Mouse (Mus musculus): ENCODE results near the gene N4bp3. TPM values are rescaled to one million over a fixed set of nuclear protein-coding genes. Genes with fewer than 3 reads are reported as not detected.

The N4bp3 gene
- polyA plus RNA-seq, 1 experiment from 2014 or later, result 2.4 TPM

DNA sequence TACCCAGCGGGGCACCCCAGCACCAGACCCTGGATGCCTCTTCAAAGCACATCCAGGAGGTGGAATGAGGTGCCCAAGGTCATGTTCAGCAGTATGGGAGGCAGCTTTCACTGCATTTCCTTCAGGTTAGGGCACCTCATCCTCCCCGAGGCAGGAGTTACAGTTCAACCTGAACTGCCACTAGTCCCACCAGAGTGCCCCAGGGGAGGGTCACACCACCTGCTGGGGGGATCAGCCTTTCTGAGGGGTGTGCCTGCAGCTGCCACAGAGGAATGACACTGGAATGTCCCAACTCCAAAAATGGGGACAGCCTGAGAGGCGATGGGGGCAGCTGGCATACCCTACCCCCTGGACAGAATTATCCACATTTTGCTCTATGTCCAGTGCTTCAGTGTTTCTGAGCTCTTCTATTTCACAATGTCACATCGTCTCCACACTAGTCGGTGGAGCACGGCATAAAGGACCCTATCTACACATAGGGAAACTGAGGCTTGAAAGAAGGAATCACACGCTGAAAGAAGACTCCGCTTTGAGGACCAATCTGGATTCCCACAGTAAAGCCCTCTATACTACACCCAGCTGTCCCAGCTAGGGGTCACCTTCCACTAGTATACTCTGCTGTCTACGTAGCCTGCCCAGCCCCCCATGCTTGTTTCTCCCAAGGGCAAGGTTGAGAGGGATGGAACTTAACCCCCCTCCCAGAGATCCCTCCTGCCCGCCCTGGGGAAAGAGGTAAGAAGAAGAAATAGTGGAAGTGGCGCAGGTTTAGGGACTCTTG, 1.3 kb downstream of the N4bp3 start:
- TF ChIP-seq EP300 (IDR thresholded peaks at IDR 0.05; ENCODE audit: low read depth) (no peak), CTCF (IDR thresholded peaks at IDR 0.05; ENCODE audit: low read depth) (no peak)
- H3K4me3 ChIP-seq (ENCODE audit: low read depth, low read length), result peak overlapping the region; percentile 59
- peaks cover 4% of the 10 kb centered on the region; the same call in 1 of the 2 replicates for H3K36me3 ChIP-seq (replicated peaks; ENCODE audit: insufficient read depth, low read length)
- H3K27ac ChIP-seq (ENCODE audit: low read depth), result peak overlapping the region; percentile 16; the same call in 1 of the 2 replicates
- peak overlapping the region; percentile 80 for H3K4me2 ChIP-seq (ENCODE audit: low read depth, low read length)
- peaks cover 11% of the 10 kb centered on the region for H3K27me3 ChIP-seq (ENCODE audit: insufficient read depth, low read length)
- peak overlapping the region; percentile 67; the same call in 1 of the 2 replicates for H3K9ac ChIP-seq (replicated peaks)
- no peak for DNase-seq
- H3K9me3 ChIP-seq (ENCODE audit: low read length), result no peaks in the 10 kb centered on the region
- H3K4me1 ChIP-seq (ENCODE audit: insufficient read depth), result peaks cover 20% of the 10 kb centered on the region
- WGBS (ENCODE audit: insufficient replicate concordance), result 36% methylated on average over 11 of the region's 11 CpGs
- no peak for ATAC-seq

DNA sequence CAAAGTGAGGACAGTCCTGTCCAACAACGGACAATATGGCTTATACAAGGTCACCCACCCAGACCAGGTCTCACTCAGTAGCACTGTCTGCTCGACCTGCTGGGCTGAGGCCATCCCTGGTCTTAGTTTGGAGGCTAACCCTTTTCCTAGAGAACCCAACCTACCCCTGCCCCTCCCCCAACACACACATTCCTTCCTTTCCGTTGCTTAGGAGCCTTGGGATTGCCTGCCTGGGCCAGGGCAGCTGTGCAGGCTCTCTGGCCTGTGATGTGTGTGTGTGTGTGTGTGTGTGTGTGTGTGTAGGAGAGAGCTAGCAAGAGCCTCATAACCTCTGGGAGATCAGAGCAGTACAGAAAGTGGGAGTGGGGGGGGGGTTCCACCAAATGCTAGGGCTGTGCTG, 2.1 kb downstream of the N4bp3 start:
- 55% methylated on average over 3 of the region's 3 CpGs for whole genome bisulfite sequencing (ENCODE audit: insufficient replicate concordance)
- no peak for TF ChIP-seq EP300 (IDR thresholded peaks at IDR 0.05; ENCODE audit: low read depth)
- no peak for TF ChIP-seq CTCF (IDR thresholded peaks at IDR 0.05; ENCODE audit: low read depth)
- peaks cover 22% of the 10 kb centered on the region for H3K4me1 ChIP-seq (ENCODE audit: insufficient read depth)
- H3K27ac ChIP-seq (ENCODE audit: low read depth), result no peak overlapping the region
- H3K4me2 ChIP-seq (ENCODE audit: low read depth, low read length), result peak overlapping the region; percentile 80; the same call in 1 of the 2 replicates
- H3K9me3 ChIP-seq (ENCODE audit: low read length), result no peaks in the 10 kb centered on the region
- DNase-seq (no peak), ATAC-seq (no peak)
- no peak overlapping the region for H3K4me3 ChIP-seq (ENCODE audit: low read depth, low read length)
- H3K27me3 ChIP-seq (ENCODE audit: insufficient read depth, low read length), result peaks cover 11% of the 10 kb centered on the region
- no peak overlapping the region for H3K9ac ChIP-seq (replicated peaks)
- peaks cover 4% of the 10 kb centered on the region; the same call in 1 of the 2 replicates for H3K36me3 ChIP-seq (replicated peaks; ENCODE audit: insufficient read depth, low read length)

DNA sequence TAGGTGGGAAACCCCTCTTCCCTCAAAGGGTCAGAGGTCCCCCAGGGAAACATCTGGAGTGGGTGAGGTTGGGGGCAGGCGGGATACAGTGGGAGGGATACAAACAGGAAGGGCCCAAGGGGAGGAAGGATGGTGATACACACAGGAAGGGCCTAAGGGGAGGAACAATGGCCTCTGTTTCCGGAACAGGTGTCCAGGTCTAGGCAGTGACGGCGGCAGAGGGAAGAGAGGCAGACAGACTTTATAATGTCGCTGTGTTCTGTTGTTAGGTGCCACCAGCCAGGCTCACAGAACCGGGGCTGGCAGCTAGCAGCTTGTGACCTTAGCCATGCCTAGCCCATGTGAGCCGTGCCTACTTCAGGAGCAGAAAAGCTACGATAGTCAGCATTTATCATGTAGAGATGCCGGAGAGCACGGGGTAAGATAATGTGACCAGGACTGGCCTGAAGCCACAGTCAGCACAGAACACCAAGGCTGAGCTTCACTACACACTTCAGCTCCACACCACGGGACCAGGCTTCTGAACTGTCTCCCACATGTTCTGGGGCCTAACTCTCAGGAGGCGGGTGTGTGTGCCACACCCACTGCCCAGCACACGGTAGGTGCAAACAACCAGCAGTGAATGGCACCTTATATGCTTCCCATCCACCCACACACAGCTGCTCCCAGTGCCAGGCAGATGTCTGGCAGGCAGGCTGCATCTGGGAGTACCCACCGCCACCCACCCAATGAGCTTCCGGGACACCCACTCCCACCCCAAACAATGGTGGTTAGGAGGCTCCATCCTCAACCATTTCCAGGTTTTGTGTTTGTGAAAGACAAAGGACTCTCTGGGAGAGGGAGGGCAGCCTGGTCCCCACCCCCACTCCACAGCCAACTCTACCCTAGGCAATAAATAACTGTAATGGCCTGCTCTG, 3.6 kb downstream of the N4bp3 start:
- Histone ChIP-seq H3K4me2 (ENCODE audit: low read depth, low read length) (peak overlapping the region; percentile 48), H3K4me1 (ENCODE audit: insufficient read depth) (peaks cover 22% of the 10 kb centered on the region), H3K9ac (replicated peaks) (no peak overlapping the region; the same call in 1 of the 2 replicates), H3K27me3 (ENCODE audit: insufficient read depth, low read length) (peaks cover 11% of the 10 kb centered on the region), H3K4me3 (ENCODE audit: low read depth, low read length) (no peak overlapping the region), H3K27ac (ENCODE audit: low read depth) (peak overlapping the region; percentile 79), H3K36me3 (replicated peaks; ENCODE audit: insufficient read depth, low read length) (peaks cover 4% of the 10 kb centered on the region; the same call in 1 of the 2 replicates), H3K9me3 (ENCODE audit: low read length) (no peaks in the 10 kb centered on the region)
- WGBS (ENCODE audit: insufficient replicate concordance), result 44% methylated on average over 15 of the region's 15 CpGs
- ATAC-seq, result peak; percentile 43
- no peak for TF ChIP-seq EP300 (IDR thresholded peaks at IDR 0.05; ENCODE audit: low read depth)
- no peak for TF ChIP-seq CTCF (IDR thresholded peaks at IDR 0.05; ENCODE audit: low read depth)
- peak; percentile 39 for DNase-seq

DNA sequence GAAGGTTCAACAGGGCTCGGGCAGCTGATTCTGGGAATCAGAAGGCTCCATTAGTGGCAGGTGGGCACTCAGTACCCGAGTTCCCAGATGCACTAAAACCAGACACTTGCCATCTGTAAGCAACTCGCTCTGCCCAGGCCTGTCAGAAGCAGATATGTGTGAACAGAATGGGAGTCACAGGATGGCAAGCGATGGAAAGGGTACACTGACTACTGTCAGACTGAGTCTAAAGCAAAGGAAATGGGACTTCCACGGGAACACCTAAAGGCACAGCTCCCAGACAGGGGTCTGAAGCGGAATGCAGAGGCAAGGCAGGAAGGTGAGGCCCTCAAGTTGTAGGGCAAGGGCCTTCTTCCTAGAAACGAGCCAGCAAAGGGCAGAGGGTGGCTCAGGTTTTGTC, 4.4 kb downstream of the N4bp3 start:
- H3K4me3 ChIP-seq (ENCODE audit: low read depth, low read length), result no peak overlapping the region
- peaks cover 22% of the 10 kb centered on the region for H3K4me1 ChIP-seq (ENCODE audit: insufficient read depth)
- H3K27me3 ChIP-seq (ENCODE audit: insufficient read depth, low read length), result peaks cover 11% of the 10 kb centered on the region
- peaks cover 4% of the 10 kb centered on the region; the same call in 1 of the 2 replicates for H3K36me3 ChIP-seq (replicated peaks; ENCODE audit: insufficient read depth, low read length)
- peak overlapping the region; percentile 79; the same call in 1 of the 2 replicates for H3K27ac ChIP-seq (ENCODE audit: low read depth)
- H3K9ac ChIP-seq (replicated peaks), result no peak overlapping the region
- no peak for DNase-seq
- ATAC-seq, result no peak
- no peak for TF ChIP-seq EP300 (IDR thresholded peaks at IDR 0.05; ENCODE audit: low read depth)
- no peak for TF ChIP-seq CTCF (IDR thresholded peaks at IDR 0.05; ENCODE audit: low read depth)
- no peak overlapping the region for H3K4me2 ChIP-seq (ENCODE audit: low read depth, low read length)
- no peaks in the 10 kb centered on the region for H3K9me3 ChIP-seq (ENCODE audit: low read length)
- WGBS (ENCODE audit: insufficient replicate concordance), result 68% methylated on average over 7 of the region's 7 CpGs

DNA sequence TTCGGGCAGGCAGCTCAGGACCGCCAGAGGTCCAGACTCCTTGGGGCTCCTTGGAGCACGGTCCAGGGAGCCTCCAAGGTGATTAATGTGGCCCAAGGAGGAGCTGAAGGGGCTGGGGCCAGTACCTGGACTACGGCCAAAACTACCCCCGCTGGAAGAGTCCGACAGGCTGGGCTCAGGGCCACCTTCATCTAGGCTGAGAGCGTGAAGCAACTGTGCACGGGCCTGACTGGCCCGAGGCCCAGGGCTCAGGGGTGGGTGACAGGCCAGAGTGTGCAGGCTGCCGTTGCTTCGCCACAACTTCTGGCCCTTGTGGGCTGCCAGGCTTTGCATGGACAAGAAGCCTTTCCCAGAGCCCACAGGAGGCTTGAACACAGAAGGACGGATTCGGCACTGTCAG, 5.3 kb downstream of the N4bp3 start:
- peaks cover 11% of the 10 kb centered on the region for H3K27me3 ChIP-seq (ENCODE audit: insufficient read depth, low read length)
- peak overlapping the region; percentile 70 for H3K27ac ChIP-seq (ENCODE audit: low read depth)
- TF ChIP-seq EP300 (IDR thresholded peaks at IDR 0.05; ENCODE audit: low read depth), result no peak
- TF ChIP-seq CTCF (IDR thresholded peaks at IDR 0.05; ENCODE audit: low read depth), result no peak
- ATAC-seq (no peak), DNase-seq (no peak)
- no peaks in the 10 kb centered on the region for H3K9me3 ChIP-seq (ENCODE audit: low read length)
- H3K4me2 ChIP-seq (ENCODE audit: low read depth, low read length), result no peak overlapping the region
- peaks cover 20% of the 10 kb centered on the region for H3K4me1 ChIP-seq (ENCODE audit: insufficient read depth)
- 85% methylated on average over 13 of the region's 13 CpGs for whole genome bisulfite sequencing (ENCODE audit: insufficient replicate concordance)
- H3K4me3 ChIP-seq (ENCODE audit: low read depth, low read length), result no peak overlapping the region
- H3K9ac ChIP-seq (replicated peaks), result no peak overlapping the region
- peaks cover 4% of the 10 kb centered on the region; the same call in 1 of the 2 replicates for H3K36me3 ChIP-seq (replicated peaks; ENCODE audit: insufficient read depth, low read length)

Data from liver, postnatal 0 days (tissue).